Mouse (Mus musculus) forebrain, embryonic 13.5 days (tissue): ENCODE data around the gene Dlgap1. TPM values are rescaled to one million over a fixed set of nuclear protein-coding genes. Genes with fewer than 3 reads are reported as not detected.

Experiments used
- ATAC-seq: fragments of 200-750 bp; cut with Nextera tagmentation; 2 replicates; pipeline ENCODE4 v1.8.0; 2017
- H3K27ac ChIP-seq: fragments of 300-500 bp; sonication (generic); 2 replicates; pipeline ENCODE4 v1.5.1; 2015; ENCODE audit warnings: inconsistent platforms, mild to moderate bottlenecking, moderate library complexity
- H3K27me3 ChIP-seq: fragments of 300-500 bp; sonication (generic); 2 replicates; pipeline ENCODE4 v1.6.1; 2015; ENCODE audit warnings: mild to moderate bottlenecking, inconsistent platforms
- H3K36me3 ChIP-seq: fragments of 300-500 bp; sonication (generic); 2 replicates; pipeline ENCODE4 v1.6.1; 2015; ENCODE audit warnings: mild to moderate bottlenecking, inconsistent platforms; ENCODE audit not compliant: poor library complexity, severe bottlenecking
- H3K4me1 ChIP-seq: fragments of 300-500 bp; sonication (generic); 2 replicates; pipeline ENCODE4 v1.6.1; 2015; ENCODE audit warnings: inconsistent platforms
- H3K4me2 ChIP-seq: fragments of 300-500 bp; sonication (generic); 2 replicates; pipeline ENCODE4 v1.6.1; 2015; ENCODE audit warnings: inconsistent platforms, mild to moderate bottlenecking, moderate library complexity
- H3K4me3 ChIP-seq: fragments of 300-500 bp; sonication (generic); 2 replicates; pipeline ENCODE4 v1.5.1; 2015; ENCODE audit warnings: mild to moderate bottlenecking, inconsistent platforms
- H3K9ac ChIP-seq: fragments of 300-500 bp; sonication (generic); 2 replicates; pipeline ENCODE4 v1.6.1; 2015; ENCODE audit warnings: mild to moderate bottlenecking, inconsistent platforms
- H3K9me3 ChIP-seq: fragments of 300-500 bp; sonication (generic); replicated peaks from 2 replicates; pipeline ENCODE4 v1.6.1; 2016; ENCODE audit warnings: inconsistent platforms
- WGBS: fragments of 180-500 bp; shearing (Covaris S2); methylation state at CpG from one replicate; pipeline ENCODE4 v1.1.7; 2015; 5-methylcytosine and 5-hydroxymethylcytosine counted together
- polyA plus RNA-seq: library from polyadenylated mRNA; unstranded; fragments of >200 nt; fragmentation: Nextera tagmentation; extraction: Ambion mirVana; gene quantifications from 2 replicates; pipeline ENCODE4 v1.2.1, GENCODE M21; 2015

Gene Dlgap1
- polyA plus RNA-seq, 1 experiment from 2014 or later, result 9.3 TPM

DNA sequence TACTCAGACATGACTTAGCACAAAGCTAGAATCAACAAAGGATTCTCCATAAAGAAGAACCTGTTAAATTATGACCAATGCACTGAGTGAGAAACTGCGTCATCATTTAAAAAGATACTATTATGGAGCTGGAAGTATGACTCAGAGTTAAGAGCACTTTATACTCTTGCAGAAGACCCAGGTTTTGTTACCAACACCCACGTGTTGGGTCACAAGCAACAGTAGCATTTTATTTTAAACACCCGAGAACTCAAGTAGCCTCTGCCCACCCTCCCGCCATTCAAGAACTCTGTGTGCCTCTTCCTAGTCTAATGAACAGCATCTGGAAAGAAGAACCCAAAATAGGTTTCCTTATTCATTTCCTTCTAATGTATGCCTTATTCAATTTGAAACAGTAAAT lies 514.8 kb downstream of the Dlgap1 start:
- H3K4me3 ChIP-seq, result no peak overlapping the region
- WGBS, result 89% methylated on average over 4 of the region's 4 CpGs
- no peaks in the 10 kb centered on the region for H3K27me3 ChIP-seq

DNA sequence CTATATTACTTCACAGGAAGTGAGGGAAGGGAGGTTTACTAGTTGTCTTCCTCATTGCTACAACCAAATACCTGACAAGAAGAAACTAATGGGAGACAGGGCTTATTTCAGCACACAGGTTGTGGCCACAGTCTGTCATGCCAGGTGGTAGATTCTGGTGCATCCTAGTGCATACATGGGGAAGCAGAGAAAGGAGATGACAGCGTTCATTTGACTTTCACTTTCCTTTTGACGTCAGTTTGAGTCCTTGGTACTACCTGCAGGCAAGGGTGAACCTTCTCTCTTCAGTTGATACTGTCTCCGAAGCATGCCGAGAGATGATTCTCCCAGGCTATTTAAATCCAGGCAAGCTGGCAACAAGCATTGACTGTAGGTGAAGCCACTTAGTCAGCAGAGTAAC lies 516.8 kb downstream of the Dlgap1 start:
- ATAC-seq, result no peak
- WGBS, result 88% methylated on average over 4 of the region's 4 CpGs
- Histone ChIP-seq H3K27ac (peak overlapping the region; percentile 65), H3K36me3 (no peaks in the 10 kb centered on the region), H3K9me3 (no peaks in the 10 kb centered on the region), H3K9ac (no peak overlapping the region), H3K4me1 (peaks cover 13% of the 10 kb centered on the region), H3K27me3 (no peaks in the 10 kb centered on the region), H3K4me2 (no peak overlapping the region), H3K4me3 (no peak overlapping the region)

More for the DNA sequence above, 514.8 kb downstream of the Dlgap1 start:
- no peaks in the 10 kb centered on the region for H3K9me3 ChIP-seq
- peaks cover 11% of the 10 kb centered on the region for H3K4me1 ChIP-seq
- no peaks in the 10 kb centered on the region for H3K36me3 ChIP-seq
- no peak overlapping the region for H3K27ac ChIP-seq
- H3K4me2 ChIP-seq, result no peak overlapping the region
- ATAC-seq, result no peak
- H3K9ac ChIP-seq, result no peak overlapping the region

DNA sequence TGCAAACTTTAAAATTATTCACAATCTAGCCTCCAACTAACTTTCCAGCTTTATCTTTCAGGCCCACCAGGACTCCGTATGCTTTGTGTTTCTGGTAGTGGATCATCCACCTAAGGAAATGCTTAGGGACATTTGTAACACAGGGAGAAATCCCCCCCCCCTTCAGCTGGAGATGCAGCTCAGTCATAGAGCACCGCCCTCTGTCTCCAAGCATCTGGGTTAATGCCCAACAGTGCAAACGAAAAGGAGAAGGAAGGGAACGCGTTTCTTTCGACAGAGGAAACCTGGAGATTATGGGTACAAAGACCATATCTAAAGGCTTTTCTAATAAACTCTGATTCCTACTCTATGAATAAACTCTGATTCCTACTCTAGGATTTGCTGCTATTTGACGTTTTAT lies 517.4 kb downstream of the Dlgap1 start:
- ATAC-seq, result no peak
- Histone ChIP-seq H3K9ac (no peak overlapping the region), H3K4me2 (0 out of 2 replicates have a peak overlapping the region, but pooled peaks have one; percentile 3), H3K9me3 (no peaks in the 10 kb centered on the region), H3K27me3 (no peaks in the 10 kb centered on the region), H3K4me1 (peaks cover 13% of the 10 kb centered on the region), H3K27ac (peak overlapping the region; percentile 65), H3K4me3 (no peak overlapping the region), H3K36me3 (no peaks in the 10 kb centered on the region)
- 71% methylated on average over 7 of the region's 7 CpGs for WGBS

DNA sequence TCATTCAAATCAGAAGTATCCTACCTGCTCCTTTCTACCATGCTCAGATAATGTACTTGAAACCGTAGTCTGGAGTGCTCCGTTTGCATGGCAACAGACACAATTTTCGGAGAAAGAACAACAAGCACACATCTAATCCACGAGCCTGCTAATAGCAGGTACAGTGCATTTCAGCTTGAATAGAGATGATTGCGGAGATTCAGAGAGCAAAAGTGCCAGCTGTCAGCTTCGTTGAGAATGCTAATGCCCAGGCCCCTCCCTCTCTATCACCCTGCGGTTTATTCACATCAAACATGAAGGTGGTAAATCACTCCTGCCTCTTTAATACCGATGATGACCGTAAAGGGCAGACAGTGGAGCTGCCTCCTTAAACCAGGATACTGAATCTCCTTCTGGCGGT lies 518.0 kb downstream of the Dlgap1 start:
- Histone ChIP-seq H3K4me1 (peaks cover 13% of the 10 kb centered on the region), H3K9me3 (no peaks in the 10 kb centered on the region), H3K4me3 (no peak overlapping the region), H3K9ac (no peak overlapping the region), H3K27ac (peak overlapping the region; percentile 65), H3K36me3 (no peaks in the 10 kb centered on the region), H3K27me3 (no peaks in the 10 kb centered on the region), H3K4me2 (0 out of 2 replicates have a peak overlapping the region, but pooled peaks have one; percentile 3)
- ATAC-seq, result peak; percentile 77
- WGBS, result 59% methylated on average over 10 of the region's 10 CpGs

DNA sequence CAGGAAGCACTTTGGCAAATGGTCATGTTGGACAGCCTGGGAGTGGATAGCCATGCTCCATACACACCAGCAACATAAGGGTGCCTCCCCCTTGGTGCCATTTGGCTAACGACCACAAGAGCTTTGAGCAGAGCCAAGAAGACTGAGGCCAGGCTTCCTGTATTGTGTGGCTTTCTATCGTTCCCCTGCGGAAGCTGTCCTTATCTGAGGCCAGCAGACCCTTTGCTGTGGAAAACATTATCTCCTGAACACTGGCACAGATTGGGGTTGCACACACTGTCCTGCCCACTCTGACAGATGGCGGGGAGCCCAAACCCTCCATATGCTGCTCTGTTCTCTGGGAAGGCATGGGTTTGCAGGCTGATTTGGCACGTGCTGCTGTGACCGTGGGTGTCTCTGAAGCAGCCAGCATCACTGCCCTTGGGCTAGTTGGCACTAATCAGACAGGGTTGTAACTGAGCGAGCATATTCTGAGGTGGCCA lies 520.0 kb downstream of the Dlgap1 start:
- H3K4me3 ChIP-seq, result no peak overlapping the region
- no peak overlapping the region for H3K9ac ChIP-seq
- no peaks in the 10 kb centered on the region for H3K27me3 ChIP-seq
- peak overlapping the region; percentile 49 for H3K27ac ChIP-seq
- 74% methylated on average over 7 of the region's 7 CpGs for WGBS
- H3K9me3 ChIP-seq, result no peaks in the 10 kb centered on the region
- peaks cover 13% of the 10 kb centered on the region for H3K4me1 ChIP-seq
- H3K4me2 ChIP-seq, result no peak overlapping the region
- ATAC-seq, result peak; percentile 86
- H3K36me3 ChIP-seq, result no peaks in the 10 kb centered on the region

DNA sequence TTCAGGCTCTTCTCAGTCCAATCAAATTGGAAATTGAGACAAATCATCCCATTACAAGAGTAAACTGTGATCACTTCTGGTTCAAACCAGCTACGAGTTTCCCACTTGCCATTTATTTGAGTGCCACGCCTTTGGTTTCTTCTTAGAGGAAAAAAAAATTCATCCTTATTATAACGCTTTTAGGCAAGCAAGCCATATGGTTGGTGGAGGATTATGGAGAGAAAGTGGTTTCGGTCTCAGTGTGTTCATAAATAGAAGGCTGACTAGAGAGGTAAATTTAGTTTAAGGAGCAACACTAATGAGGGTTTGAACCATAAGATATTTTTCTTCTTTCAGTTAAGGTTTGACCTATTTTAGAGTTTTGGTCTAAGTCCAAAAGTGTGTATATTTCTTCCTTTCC lies 522.7 kb downstream of the Dlgap1 start:
- WGBS, result 86% methylated on average over 4 of the region's 4 CpGs

DNA sequence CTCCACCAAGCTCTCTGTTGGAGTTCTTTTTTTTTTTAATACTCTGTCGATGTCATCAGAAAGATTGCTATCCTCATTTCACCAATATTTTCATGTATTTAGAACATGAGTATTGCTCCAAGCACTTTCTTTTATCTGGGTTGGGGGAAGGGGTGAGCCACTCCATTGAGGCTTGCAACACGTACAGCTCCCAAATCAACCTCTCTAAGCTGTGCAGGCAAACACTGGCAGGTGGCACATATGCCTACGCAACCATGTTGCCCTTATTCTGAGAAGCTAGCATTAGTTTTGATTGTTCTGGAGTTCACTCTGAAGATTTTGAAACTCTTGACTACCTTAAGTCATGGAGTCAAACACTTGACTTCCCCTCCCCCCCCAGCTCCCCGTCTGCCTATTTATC lies 525.5 kb downstream of the Dlgap1 start:
- Histone ChIP-seq H3K9ac (no peak overlapping the region), H3K27me3 (no peaks in the 10 kb centered on the region), H3K36me3 (no peaks in the 10 kb centered on the region), H3K4me2 (no peak overlapping the region), H3K4me3 (no peak overlapping the region), H3K27ac (no peak overlapping the region), H3K9me3 (no peaks in the 10 kb centered on the region), H3K4me1 (no peaks in the 10 kb centered on the region)
- 95% methylated on average over 4 of the region's 4 CpGs for WGBS
- ATAC-seq, result no peak

More for the DNA sequence above, 522.7 kb downstream of the Dlgap1 start:
- H3K4me2 ChIP-seq, result no peak overlapping the region
- no peaks in the 10 kb centered on the region for H3K36me3 ChIP-seq
- no peaks in the 10 kb centered on the region for H3K9me3 ChIP-seq
- no peak overlapping the region for H3K9ac ChIP-seq
- ATAC-seq, result no peak
- H3K27me3 ChIP-seq, result no peaks in the 10 kb centered on the region
- peaks cover 9% of the 10 kb centered on the region for H3K4me1 ChIP-seq
- no peak overlapping the region for H3K27ac ChIP-seq
- H3K4me3 ChIP-seq, result no peak overlapping the region

DNA sequence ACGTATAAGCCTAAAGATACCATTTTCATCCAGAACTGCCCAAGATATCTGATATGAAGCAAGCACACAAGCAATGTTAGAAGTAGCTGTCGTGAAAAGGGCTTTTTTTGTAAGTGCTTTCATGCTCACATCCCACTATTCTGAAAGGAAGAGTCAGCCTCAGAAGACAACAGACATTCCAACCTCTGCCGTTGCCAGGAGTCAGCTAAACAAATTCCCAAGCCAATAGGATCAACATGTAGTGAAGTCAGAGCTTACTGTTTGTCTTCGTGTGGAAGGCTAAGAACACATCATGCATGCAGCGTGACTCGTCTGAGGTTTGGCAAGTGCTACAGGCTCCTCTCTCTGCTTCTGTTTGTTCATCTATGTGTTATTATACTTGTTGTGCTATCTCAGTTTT lies 529.4 kb downstream of the Dlgap1 start:
- Histone ChIP-seq H3K4me3 (no peak overlapping the region), H3K36me3 (no peaks in the 10 kb centered on the region), H3K4me2 (no peak overlapping the region), H3K27ac (no peak overlapping the region), H3K9ac (no peak overlapping the region), H3K4me1 (no peaks in the 10 kb centered on the region), H3K9me3 (peaks cover 4% of the 10 kb centered on the region; the same call in 1 of the 2 replicates), H3K27me3 (no peaks in the 10 kb centered on the region)
- ATAC-seq, result no peak
- 77% methylated on average over 6 of the region's 6 CpGs for WGBS

DNA sequence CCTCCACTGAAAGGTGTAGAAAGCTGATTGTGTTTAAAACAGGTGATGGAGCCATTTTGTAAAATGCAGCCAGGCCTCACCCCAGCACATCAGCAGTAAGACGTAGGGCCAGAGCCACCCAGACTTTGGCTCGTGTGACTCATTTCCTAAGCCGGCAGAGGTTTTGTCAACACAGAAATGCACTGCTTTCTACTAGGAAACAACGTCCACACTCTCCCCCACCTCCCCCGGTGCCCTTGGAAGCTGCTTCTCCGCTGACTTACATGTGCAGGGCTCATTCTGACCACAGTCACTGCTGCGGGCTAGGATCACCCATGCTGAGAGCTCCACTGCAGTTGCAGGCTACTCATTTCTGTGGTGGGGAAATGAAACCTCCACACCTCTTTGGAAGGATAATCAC lies 533.1 kb downstream of the Dlgap1 start:
- Histone ChIP-seq H3K4me2 (no peak overlapping the region), H3K27me3 (no peaks in the 10 kb centered on the region), H3K36me3 (no peaks in the 10 kb centered on the region), H3K9ac (no peak overlapping the region), H3K4me1 (no peaks in the 10 kb centered on the region), H3K27ac (no peak overlapping the region), H3K9me3 (peaks cover 4% of the 10 kb centered on the region; the same call in 1 of the 2 replicates), H3K4me3 (no peak overlapping the region)
- no peak for ATAC-seq
- WGBS, result 71% methylated on average over 7 of the region's 7 CpGs

DNA sequence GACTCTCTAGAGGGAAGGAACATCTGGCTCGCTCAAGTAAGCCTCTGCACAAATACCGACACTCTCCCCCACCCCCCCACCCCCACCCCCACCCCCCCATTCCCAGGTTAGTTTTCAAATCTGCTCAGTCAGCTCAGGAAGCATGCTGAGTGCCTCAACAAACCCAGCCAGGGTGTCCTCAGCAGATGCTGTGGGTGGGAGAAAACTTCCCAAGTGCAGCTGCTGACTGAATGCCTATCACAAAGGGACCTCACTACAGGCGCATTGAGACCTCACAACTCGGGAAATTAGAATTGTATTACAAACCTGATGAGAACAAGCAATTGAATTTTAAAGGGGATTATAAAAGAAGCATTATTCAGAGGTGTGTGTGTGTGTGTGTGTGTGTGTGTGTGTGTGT lies 538.9 kb downstream of the Dlgap1 start:
- peak; percentile 58; the same call in 1 of the 2 replicates for ATAC-seq
- Histone ChIP-seq H3K4me1 (no peaks in the 10 kb centered on the region), H3K27me3 (no peaks in the 10 kb centered on the region), H3K4me3 (no peak overlapping the region), H3K9me3 (no peaks in the 10 kb centered on the region), H3K36me3 (no peaks in the 10 kb centered on the region), H3K9ac (no peak overlapping the region), H3K27ac (no peak overlapping the region), H3K4me2 (no peak overlapping the region)
- WGBS, result 39% methylated on average over 4 of the region's 4 CpGs

DNA sequence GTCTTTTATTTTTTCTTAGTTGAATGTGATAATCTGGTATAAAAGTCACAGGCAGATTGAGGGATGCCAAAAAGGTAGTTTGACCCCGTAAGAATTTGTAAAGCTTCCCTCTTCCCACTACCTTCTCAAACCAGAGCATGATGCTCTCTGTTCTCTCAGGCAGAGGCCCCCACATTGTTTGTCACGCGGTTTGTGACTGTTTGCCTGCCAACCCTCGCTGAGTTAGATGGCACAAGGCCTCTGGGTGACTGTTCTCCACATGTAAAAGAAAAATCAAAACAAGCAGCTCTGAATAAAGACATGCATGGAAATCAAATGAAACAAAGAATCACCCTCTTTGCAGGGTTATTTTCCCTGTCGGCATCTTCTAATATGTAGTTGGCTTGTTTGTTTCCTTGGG lies 541.6 kb downstream of the Dlgap1 start:
- no peaks in the 10 kb centered on the region for H3K36me3 ChIP-seq
- H3K4me3 ChIP-seq, result no peak overlapping the region
- H3K4me2 ChIP-seq, result no peak overlapping the region
- no peaks in the 10 kb centered on the region for H3K4me1 ChIP-seq
- no peak for ATAC-seq
- no peaks in the 10 kb centered on the region for H3K9me3 ChIP-seq
- 85% methylated on average over 5 of the region's 5 CpGs for WGBS
- H3K27me3 ChIP-seq, result no peaks in the 10 kb centered on the region
- H3K27ac ChIP-seq, result no peak overlapping the region
- no peak overlapping the region for H3K9ac ChIP-seq

DNA sequence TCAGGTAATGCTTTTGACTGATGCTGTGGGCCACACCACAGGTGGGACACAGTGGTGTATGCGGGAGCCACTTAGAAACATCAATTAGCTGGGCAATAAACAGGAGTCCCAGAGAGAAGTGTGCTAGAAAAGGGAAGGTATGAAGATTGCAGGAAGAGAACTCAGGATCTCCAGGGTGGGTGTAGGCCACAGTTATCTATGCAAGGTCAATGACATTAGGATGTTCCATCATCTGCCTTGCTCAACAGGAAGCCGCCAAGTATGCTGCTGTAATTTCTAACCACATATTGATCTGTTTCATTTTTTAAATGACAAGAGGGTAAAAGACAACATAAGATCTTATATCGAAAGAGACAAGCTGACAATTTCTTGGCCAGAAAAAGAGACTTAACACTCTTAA lies 542.5 kb downstream of the Dlgap1 start:
- ATAC-seq, result no peak
- WGBS, result 93% methylated on average over 3 of the region's 3 CpGs
- no peak overlapping the region for H3K4me2 ChIP-seq
- H3K9ac ChIP-seq, result no peak overlapping the region
- no peak overlapping the region for H3K27ac ChIP-seq
- no peaks in the 10 kb centered on the region for H3K27me3 ChIP-seq
- H3K4me3 ChIP-seq, result no peak overlapping the region
- no peaks in the 10 kb centered on the region for H3K9me3 ChIP-seq
- H3K36me3 ChIP-seq, result peaks cover 4% of the 10 kb centered on the region; the same call in 1 of the 2 replicates
- no peaks in the 10 kb centered on the region for H3K4me1 ChIP-seq

DNA sequence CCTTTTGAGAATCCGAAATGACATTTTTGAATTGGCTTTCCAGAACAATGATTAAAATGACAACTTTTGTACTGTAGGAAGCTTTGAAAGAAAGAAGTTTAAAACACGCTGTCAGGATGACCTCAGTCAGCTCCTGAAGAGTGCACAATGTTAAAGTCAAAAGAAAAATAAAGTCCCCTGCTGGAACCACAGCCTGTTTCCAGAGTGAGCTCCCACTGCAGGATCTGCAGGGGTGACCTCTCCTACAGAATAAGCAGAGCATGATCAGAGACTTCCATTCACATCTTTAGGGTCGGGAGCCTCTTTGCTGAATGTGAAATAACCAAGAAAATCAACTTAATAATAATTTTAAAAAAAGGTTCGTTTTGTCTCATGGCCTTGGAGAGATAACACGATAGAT lies 544.9 kb downstream of the Dlgap1 start:
- H3K9me3 ChIP-seq, result no peaks in the 10 kb centered on the region
- H3K4me2 ChIP-seq, result no peak overlapping the region
- no peak overlapping the region for H3K4me3 ChIP-seq
- no peak overlapping the region for H3K9ac ChIP-seq
- peaks cover 6% of the 10 kb centered on the region; the same call in 1 of the 2 replicates for H3K36me3 ChIP-seq
- H3K27me3 ChIP-seq, result no peaks in the 10 kb centered on the region
- no peaks in the 10 kb centered on the region for H3K4me1 ChIP-seq
- 80% methylated on average over 5 of the region's 5 CpGs for WGBS
- no peak for ATAC-seq
- H3K27ac ChIP-seq, result no peak overlapping the region
